Mouse (Mus musculus): ENCODE data around the gene Garem2.

The Garem2 gene

DNA sequence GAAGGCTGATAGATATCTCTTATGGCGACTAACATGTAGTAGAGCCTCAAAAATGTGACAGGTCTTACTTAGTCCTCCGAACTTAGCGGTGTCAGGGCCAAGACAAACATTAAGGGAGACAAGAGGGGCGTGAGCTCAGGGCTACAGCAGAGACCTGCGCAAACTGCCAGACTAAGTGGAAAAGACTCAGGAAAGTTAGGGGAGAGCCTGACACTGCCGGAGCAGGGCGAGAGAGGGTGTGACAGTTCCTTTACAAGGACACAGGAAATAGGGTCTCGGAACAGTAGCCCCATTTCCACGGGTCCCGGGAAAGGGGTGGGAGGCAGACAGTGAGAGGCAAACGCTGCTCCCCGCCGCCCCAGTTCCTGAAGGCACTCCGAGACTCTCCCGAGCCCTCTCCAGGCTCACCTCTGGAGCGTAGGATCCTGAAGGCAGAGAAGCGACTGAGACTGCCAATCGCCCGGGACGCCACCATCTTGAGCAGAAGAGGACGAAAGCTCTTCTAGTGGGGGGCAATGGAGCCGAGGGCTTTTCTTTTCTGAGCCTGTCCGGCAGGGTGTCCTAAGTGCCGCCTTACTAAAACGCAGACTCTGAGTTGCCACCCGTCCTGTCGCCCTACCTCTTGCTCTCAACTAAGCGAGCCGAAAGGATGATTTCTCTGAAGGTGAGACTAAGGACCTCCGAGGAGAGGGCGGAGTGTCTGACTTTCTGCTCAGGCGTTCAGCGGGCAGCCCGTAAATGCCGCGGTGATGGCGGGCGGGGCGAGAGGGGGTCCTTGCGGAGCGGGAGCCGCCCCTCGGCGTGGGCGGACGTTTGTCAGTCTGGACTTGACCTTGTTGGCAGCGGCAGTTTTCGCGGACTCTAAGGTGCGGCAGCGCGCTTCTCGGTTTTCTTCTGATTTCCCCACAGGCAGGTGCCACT is 49.8 kb downstream of the Garem2 start, which contains the start of the genes Hadha and Hadhb:
Gene Hadha, minus strand, starts transcription at position 689 of the 921 bp plus-strand sequence.
Gene Hadhb, plus strand, starts transcription at position 775 of the 921 bp plus-strand sequence.
- DNase-seq, result peak; percentile 97 to 98

DNA sequence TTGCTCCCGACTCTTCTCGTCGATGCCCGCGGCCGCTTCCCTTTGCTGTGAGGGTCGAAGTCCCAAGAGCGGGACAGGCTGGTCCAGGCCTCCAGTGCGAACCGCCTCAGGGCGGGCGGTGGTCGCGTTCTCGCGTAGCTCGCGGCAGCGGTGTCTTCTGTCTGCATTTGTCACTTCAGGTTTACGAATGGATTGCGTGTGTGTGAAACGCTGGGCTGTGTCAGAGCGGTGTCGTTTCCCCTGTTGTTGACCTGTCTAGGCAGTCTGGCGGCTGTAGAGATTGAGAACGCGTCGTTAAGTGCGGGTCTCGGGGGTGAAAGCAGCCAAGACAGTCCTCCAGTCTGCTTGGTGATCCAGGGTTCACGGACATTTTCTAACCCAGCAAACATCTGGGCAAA is 50.4 kb downstream of the Garem2 start:
- DNase-seq, result no peak

DNA sequence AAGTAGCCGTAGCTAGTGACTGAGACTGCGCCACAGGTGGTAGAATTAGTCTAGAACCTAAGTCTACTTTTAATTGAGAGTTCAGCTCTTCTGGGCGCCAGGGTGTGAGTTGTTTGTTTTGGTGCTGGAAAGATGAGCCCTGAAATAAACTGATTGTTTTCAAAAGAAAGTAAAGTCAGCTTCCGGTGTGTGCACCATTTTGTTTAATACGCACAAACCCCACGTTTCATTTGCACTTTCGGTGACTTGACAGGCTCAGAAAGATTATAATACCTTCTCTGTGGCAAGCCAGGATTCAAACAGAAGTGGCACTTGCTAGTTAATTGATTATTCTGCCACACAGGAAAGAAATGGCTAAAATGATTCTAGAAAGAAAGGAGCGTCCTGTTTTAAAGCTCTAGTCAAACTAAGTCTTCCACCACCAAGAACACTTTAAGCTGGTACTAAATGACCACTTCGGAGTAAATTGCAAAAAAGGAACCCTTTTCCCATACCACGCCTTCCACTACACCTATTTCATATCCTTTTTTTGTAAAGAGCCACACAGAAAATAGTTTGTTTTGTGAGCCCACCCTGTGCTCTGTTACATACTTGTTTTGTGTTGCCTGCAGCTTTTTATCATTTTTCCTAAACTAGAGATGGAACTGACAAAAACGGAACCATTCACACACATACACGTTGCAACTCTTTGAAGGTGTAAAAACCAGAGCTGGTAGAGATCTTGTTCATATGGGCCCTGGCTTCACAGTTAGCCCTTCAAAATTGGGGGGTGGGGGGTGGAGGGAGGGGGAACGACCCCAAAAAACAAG is 51.1 kb downstream of the Garem2 start:
- no peak for DNase-seq

DNA sequence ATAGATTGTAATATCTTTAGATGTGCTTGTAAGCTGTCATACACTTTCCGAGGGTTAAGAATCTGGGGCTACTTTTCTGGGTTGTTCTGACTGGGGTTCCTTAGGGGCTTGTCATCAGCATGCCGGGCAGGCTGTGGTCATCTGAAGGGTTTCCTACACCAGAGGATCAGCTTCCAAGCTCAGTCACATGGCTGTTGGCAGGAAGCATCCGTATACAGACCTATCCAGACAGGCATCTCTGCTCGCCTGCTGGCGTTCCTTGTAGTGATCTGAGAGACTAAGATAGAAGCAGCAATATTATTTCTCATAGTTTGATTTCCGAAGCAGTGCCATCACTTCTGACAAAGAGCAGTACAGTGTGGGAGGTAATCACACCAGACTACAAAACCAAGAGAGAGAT is 54.6 kb downstream of the Garem2 start:
- peak; percentile 45 to 62 for DNase-seq

DNA sequence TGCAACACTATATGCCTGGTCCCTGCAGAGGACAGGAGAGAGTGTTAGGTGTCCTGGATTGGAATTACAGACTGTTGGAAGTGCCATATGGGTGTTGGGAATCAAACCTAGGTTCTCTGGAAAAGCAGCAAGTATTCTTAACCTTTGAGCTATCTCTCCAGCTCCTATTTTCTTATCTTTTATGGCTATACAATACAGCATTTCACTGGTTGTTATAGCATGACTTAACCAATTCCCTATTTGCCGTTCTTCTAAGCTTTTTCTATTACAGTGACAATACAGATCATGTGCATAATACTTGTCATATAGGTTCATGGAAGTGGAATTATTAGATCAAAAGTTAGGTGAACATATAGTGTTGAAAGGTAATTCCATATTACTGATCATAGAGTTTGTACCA is 56.9 kb downstream of the Garem2 start:
- no peak for DNase-seq

DNA sequence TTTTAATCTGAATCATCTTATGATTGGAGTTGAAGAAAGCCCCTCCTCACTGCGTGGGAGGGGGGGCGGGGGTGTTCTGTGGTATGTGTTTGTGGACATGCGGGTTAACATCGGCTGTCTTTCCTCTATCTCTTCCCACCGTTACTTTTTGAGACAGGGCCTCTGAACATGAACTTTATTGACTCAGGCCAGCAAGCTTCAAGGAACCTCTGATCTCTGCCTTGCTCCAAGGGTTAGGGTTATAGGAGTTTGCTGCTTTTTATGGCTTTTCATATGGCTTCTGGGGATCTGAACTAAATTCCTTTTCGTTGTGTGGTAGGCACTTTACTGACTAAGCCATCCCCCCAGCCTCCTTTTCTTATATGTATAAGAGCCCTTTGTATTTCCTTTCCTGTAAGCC is 57.4 kb downstream of the Garem2 start:
- DNase-seq, result no peak

DNA sequence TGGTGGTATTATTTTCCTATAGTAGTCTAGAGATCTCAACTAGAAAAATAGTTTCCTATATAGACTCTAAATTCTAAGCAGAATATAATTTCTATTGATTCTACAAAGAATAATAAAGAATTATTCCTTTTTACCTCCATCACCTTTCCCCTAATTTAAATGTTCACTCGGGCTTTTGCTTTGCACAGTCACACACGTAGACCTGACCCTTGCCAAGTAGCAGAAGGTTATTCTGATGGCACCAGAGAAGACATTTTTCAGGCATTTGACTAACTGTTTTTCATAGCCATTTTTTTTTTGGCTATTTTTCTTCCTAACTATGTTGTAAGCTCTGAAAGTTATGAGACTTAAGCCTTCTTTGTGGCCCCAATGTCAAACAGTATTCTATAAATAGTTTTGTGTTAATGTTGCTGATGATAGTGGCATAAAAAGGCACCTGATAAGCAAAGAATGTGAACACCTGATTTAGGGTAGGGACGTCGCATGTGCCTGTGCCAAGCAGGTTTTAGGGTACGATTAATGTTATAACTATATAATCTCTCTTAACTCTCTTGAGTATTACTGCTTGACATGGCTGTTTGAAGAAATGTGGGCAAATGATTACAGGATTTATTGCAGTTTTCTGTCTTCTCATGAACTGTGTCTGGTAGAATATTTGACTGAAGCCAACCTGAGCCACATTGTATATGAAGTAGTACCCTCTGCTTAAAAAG is 60.4 kb downstream of the Garem2 start:
- no peak for DNase-seq
